Mouse (Mus musculus): Measurements from ENCODE around the gene Pomt2. TPM values are rescaled to one million over a fixed set of nuclear protein-coding genes. Genes with fewer than 3 reads are reported as not detected.

Pomt2 gene
- 11.8 and 20.6 TPM in 2 replicates for polyA plus RNA-seq (2012; rRNA removed; ENCODE audit: low replicate concordance)

GRCm38 (mm10) chr12:87147395-87148089, at the start of gene Pomt2:
Pomt2 (minus strand) TSS chr12:87147968.

GRCm38 (mm10) chr12:87146966-87147365, 802 bp downstream of the Pomt2 start, which contains the start of gene Gstz1:
Gstz1 (plus strand) TSS chr12:87147165.

GRCm38 (mm10) chr12:87102165-87102631, 45.6 kb downstream of the Pomt2 start, which contains the start of gene Ngb:
Ngb (minus strand) TSS chr12:87102539.

Other genes with a start within 250 kb of the Pomt2 start
- gene Cipc, start 200.9 kb downstream of the Pomt2 start, polyA plus RNA-seq (2012; rRNA removed; ENCODE audit: low replicate concordance) = 30.2 and 36.1 TPM in 2 replicates
- not detected in 2 replicates for gene Zdhhc22, start 157.5 kb downstream of the Pomt2 start, polyA plus RNA-seq (2012; rRNA removed; ENCODE audit: low replicate concordance)
- 0.04 and 0.14 TPM in 2 replicates for gene Tmem63c, start 126.6 kb downstream of the Pomt2 start, polyA plus RNA-seq (2012; rRNA removed; ENCODE audit: low replicate concordance)
- gene Ngb, start 45.4 kb downstream of the Pomt2 start, polyA plus RNA-seq (2012; rRNA removed; ENCODE audit: low replicate concordance) = 0.45 and 0.52 TPM in 2 replicates
- 350 and 667 TPM in 2 replicates for gene Gstz1, start 803 bp downstream of the Pomt2 start, polyA plus RNA-seq (2012; rRNA removed; ENCODE audit: low replicate concordance)
- gene Samd15, start 51.8 kb upstream of the Pomt2 start, polyA plus RNA-seq (2012; rRNA removed; ENCODE audit: low replicate concordance) = not detected in 2 replicates
- gene Tmed8, start 52.5 kb upstream of the Pomt2 start, polyA plus RNA-seq (2012; rRNA removed; ENCODE audit: low replicate concordance) = 5.1 and 8.2 TPM in 2 replicates
- 0.73 and 1.2 TPM in 2 replicates for gene Noxred1, start 90.8 kb upstream of the Pomt2 start, polyA plus RNA-seq (2012; rRNA removed; ENCODE audit: low replicate concordance)
- 21.4 and 56.2 TPM in 2 replicates for gene Vipas39, start 118.3 kb upstream of the Pomt2 start, polyA plus RNA-seq (2012; rRNA removed; ENCODE audit: low replicate concordance)
- gene Ahsa1, start 118.5 kb upstream of the Pomt2 start, polyA plus RNA-seq (2012; rRNA removed; ENCODE audit: low replicate concordance) = 34.0 and 47.0 TPM in 2 replicates
- gene Ism2, start 151.7 kb upstream of the Pomt2 start, polyA plus RNA-seq (2012; rRNA removed; ENCODE audit: low replicate concordance) = 0.62 and 1.4 TPM in 2 replicates
- 6.3 and 12.0 TPM in 2 replicates for gene Sptlc2, start 240.4 kb upstream of the Pomt2 start, polyA plus RNA-seq (2012; rRNA removed; ENCODE audit: low replicate concordance)